Mouse (Mus musculus): ENCODE data around the gene Ier3. TPM values are rescaled to one million over a fixed set of nuclear protein-coding genes. Genes with fewer than 3 reads are reported as not detected.

Gene Ier3
- polyA plus RNA-seq, 1 experiment from 2014 or later: 205 TPM

DNA sequence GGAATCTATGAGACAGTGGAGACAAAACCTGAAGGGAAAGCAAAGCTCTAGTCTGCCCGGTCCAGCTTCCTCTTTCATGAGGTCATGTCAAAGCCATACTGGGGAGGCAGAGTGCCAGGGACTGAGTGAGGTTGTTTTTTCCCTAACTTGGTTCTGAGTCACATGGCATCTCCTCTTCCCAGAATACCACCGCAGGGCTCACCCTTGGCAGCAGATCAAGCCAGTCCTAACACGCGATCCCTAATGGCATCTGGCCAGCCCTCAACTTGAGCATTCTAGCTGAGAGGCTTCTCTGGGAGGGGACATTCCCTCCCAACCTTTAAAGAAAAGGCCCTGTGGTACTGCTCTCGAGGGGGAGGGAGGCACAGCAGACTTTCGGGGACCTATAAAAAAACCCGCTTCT, 8.2 kb upstream of the Ier3 start:
- Histone ChIP-seq H3K4me2 (replicated peaks; ENCODE audit: low read depth, low read length) (0 out of 2 replicates have a peak overlapping the region, but pooled peaks have one; percentile 11), H3K27me3 (replicated peaks; ENCODE audit: insufficient read depth, low read length) (no peaks in the 10 kb centered on the region), H3K27ac (ENCODE audit: low read length) (peak overlapping the region; percentile 97), H3K9ac (replicated peaks; ENCODE audit: low read depth) (no peak overlapping the region), H3K4me1 (ENCODE audit: insufficient read depth, low read depth, low read length) (peaks cover 43% of the 10 kb centered on the region), H3K36me3 (ENCODE audit: insufficient read depth, low read length) (no peaks in the 10 kb centered on the region), H3K9me3 (ENCODE audit: low read length) (no peaks in the 10 kb centered on the region), H3K4me3 (ENCODE audit: low read depth, low read length) (no peak overlapping the region)
- TF ChIP-seq CTCF (IDR thresholded peaks at IDR 0.05) (no peak), EP300 (IDR thresholded peaks at IDR 0.05) (peak; percentile 95)
- ATAC-seq (peak; percentile 92), DNase-seq (ENCODE audit: low spot score) (peak; percentile 99)
- 5% methylated on average over 7 of the region's 7 CpGs for WGBS

GRCm38 (mm10) chr17:35813653-35814052, 7.8 kb upstream of the Ier3 start:
- ATAC-seq (peak; percentile 62), DNase-seq (ENCODE audit: low spot score) (peak; percentile 79)
- Histone ChIP-seq H3K27ac (ENCODE audit: low read length) (peak overlapping the region; percentile 97), H3K36me3 (ENCODE audit: insufficient read depth, low read length) (no peaks in the 10 kb centered on the region), H3K4me3 (ENCODE audit: low read depth, low read length) (no peak overlapping the region), H3K9me3 (ENCODE audit: low read length) (no peaks in the 10 kb centered on the region), H3K4me1 (ENCODE audit: insufficient read depth, low read depth, low read length) (peaks cover 40% of the 10 kb centered on the region), H3K9ac (replicated peaks; ENCODE audit: low read depth) (no peak overlapping the region), H3K4me2 (replicated peaks; ENCODE audit: low read depth, low read length) (no peak overlapping the region), H3K27me3 (replicated peaks; ENCODE audit: insufficient read depth, low read length) (no peaks in the 10 kb centered on the region)
- WGBS: 35% methylated on average over 7 of the region's 7 CpGs
- TF ChIP-seq CTCF (IDR thresholded peaks at IDR 0.05) (no peak), EP300 (IDR thresholded peaks at IDR 0.05) (no peak)

DNA sequence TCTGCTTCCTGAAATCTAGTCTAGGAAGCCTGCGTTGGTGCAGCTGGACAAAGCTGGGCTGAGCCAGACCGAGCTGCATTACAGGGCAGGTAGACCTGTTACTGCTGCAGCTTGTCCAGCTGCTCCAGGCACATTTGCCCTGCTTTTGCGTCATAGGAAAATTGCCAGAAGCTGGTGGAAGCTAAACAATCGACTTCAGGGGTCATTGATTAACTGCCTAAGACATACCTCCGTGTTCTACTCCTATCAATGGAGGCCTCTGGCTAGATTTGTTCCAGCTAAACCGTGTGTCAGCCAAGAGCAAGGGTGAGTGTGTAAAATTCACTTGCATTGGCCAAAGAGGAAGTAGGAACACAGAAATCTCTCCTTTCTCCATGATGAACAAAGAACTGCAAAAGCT, 6.8 kb upstream of the Ier3 start:
- Histone ChIP-seq H3K4me2 (replicated peaks; ENCODE audit: low read depth, low read length) (no peak overlapping the region), H3K27me3 (replicated peaks; ENCODE audit: insufficient read depth, low read length) (no peaks in the 10 kb centered on the region), H3K27ac (ENCODE audit: low read length) (peak overlapping the region; percentile 23), H3K36me3 (ENCODE audit: insufficient read depth, low read length) (no peaks in the 10 kb centered on the region), H3K4me1 (ENCODE audit: insufficient read depth, low read depth, low read length) (peaks cover 39% of the 10 kb centered on the region), H3K9me3 (ENCODE audit: low read length) (no peaks in the 10 kb centered on the region), H3K4me3 (ENCODE audit: low read depth, low read length) (no peak overlapping the region), H3K9ac (replicated peaks; ENCODE audit: low read depth) (no peak overlapping the region)
- DNase-seq (ENCODE audit: low spot score): peak; percentile 37
- TF ChIP-seq CTCF (IDR thresholded peaks at IDR 0.05) (no peak), EP300 (IDR thresholded peaks at IDR 0.05) (no peak)
- no peak for ATAC-seq
- 30% methylated on average over 6 of the region's 6 CpGs for WGBS

GRCm38 (mm10) chr17:35815836-35816235, 5.6 kb upstream of the Ier3 start:
- no peaks in the 10 kb centered on the region for H3K27me3 ChIP-seq (replicated peaks; ENCODE audit: insufficient read depth, low read length)
- no peak overlapping the region for H3K4me2 ChIP-seq (replicated peaks; ENCODE audit: low read depth, low read length)
- DNase-seq (ENCODE audit: low spot score) (peak; percentile 16), ATAC-seq (no peak)
- TF ChIP-seq EP300 (IDR thresholded peaks at IDR 0.05): no peak; the same call in 1 of the 2 replicates
- no peak for TF ChIP-seq CTCF (IDR thresholded peaks at IDR 0.05)
- no peaks in the 10 kb centered on the region for H3K9me3 ChIP-seq (ENCODE audit: low read length)
- peaks cover 43% of the 10 kb centered on the region for H3K4me1 ChIP-seq (ENCODE audit: insufficient read depth, low read depth, low read length)
- no peak overlapping the region for H3K4me3 ChIP-seq (ENCODE audit: low read depth, low read length)
- 44% methylated on average over 7 of the region's 7 CpGs for WGBS
- peak overlapping the region; percentile 48 for H3K27ac ChIP-seq (ENCODE audit: low read length)
- H3K9ac ChIP-seq (replicated peaks; ENCODE audit: low read depth): no peak overlapping the region
- no peaks in the 10 kb centered on the region for H3K36me3 ChIP-seq (ENCODE audit: insufficient read depth, low read length)

- no peaks in the 10 kb centered on the region for H3K9me3 ChIP-seq (ENCODE audit: low read length)
- H3K4me1 ChIP-seq (ENCODE audit: insufficient read depth, low read depth, low read length): peaks cover 36% of the 10 kb centered on the region
- DNase-seq (ENCODE audit: low spot score): peak; percentile 74
- TF ChIP-seq CTCF (IDR thresholded peaks at IDR 0.05): no peak
- TF ChIP-seq EP300 (IDR thresholded peaks at IDR 0.05): peak; percentile 27; the same call in 1 of the 2 replicates
- no peaks in the 10 kb centered on the region for H3K27me3 ChIP-seq (replicated peaks; ENCODE audit: insufficient read depth, low read length)
- H3K9ac ChIP-seq (replicated peaks; ENCODE audit: low read depth): no peak overlapping the region
- no peak overlapping the region for H3K4me2 ChIP-seq (replicated peaks; ENCODE audit: low read depth, low read length)
- H3K27ac ChIP-seq (ENCODE audit: low read length): peak overlapping the region; percentile 48; the same call in 1 of the 2 replicates
- 30% methylated on average over 8 of the region's 14 CpGs for WGBS
- no peak overlapping the region for H3K4me3 ChIP-seq (ENCODE audit: low read depth, low read length)
- H3K36me3 ChIP-seq (ENCODE audit: insufficient read depth, low read length): no peaks in the 10 kb centered on the region
- ATAC-seq: no peak
These were observed 4.8 kb upstream of the Ier3 start for GRCm38 (mm10) chr17:35816686-35817085.

- Histone ChIP-seq H3K4me2 (replicated peaks; ENCODE audit: low read depth, low read length) (no peak overlapping the region), H3K9ac (replicated peaks; ENCODE audit: low read depth) (no peak overlapping the region), H3K9me3 (ENCODE audit: low read length) (no peaks in the 10 kb centered on the region), H3K36me3 (ENCODE audit: insufficient read depth, low read length) (no peaks in the 10 kb centered on the region), H3K4me1 (ENCODE audit: insufficient read depth, low read depth, low read length) (peaks cover 32% of the 10 kb centered on the region), H3K4me3 (ENCODE audit: low read depth, low read length) (no peak overlapping the region), H3K27me3 (replicated peaks; ENCODE audit: insufficient read depth, low read length) (no peaks in the 10 kb centered on the region), H3K27ac (ENCODE audit: low read length) (peak overlapping the region; percentile 55)
- ATAC-seq (no peak), DNase-seq (ENCODE audit: low spot score) (peak; percentile 49)
- TF ChIP-seq EP300 (IDR thresholded peaks at IDR 0.05) (no peak), CTCF (IDR thresholded peaks at IDR 0.05) (no peak)
- 50% methylated on average over 10 of the region's 10 CpGs for WGBS
These were observed 4.3 kb upstream of the Ier3 start for GRCm38 (mm10) chr17:35817226-35817625.

- H3K9me3 ChIP-seq (ENCODE audit: low read length): no peaks in the 10 kb centered on the region
- H3K9ac ChIP-seq (replicated peaks; ENCODE audit: low read depth): no peak overlapping the region
- DNase-seq (ENCODE audit: low spot score) (no peak), ATAC-seq (no peak)
- H3K36me3 ChIP-seq (ENCODE audit: insufficient read depth, low read length): no peaks in the 10 kb centered on the region
- H3K4me1 ChIP-seq (ENCODE audit: insufficient read depth, low read depth, low read length): peaks cover 18% of the 10 kb centered on the region
- WGBS: 83% methylated on average over 5 of the region's 5 CpGs
- no peak for TF ChIP-seq CTCF (IDR thresholded peaks at IDR 0.05)
- no peak for TF ChIP-seq EP300 (IDR thresholded peaks at IDR 0.05)
- H3K4me3 ChIP-seq (ENCODE audit: low read depth, low read length): no peak overlapping the region
- H3K27ac ChIP-seq (ENCODE audit: low read length): no peak overlapping the region
- no peaks in the 10 kb centered on the region for H3K27me3 ChIP-seq (replicated peaks; ENCODE audit: insufficient read depth, low read length)
- no peak overlapping the region for H3K4me2 ChIP-seq (replicated peaks; ENCODE audit: low read depth, low read length)
These were observed 1.4 kb upstream of the Ier3 start for GRCm38 (mm10) chr17:35820111-35820510.

All from lung, postnatal 0 days (tissue).